Mouse (Mus musculus) gastrocnemius, postnatal 25 days (tissue): Measurements from ENCODE around the gene Ckap4. TPM values are rescaled to one million over a fixed set of nuclear protein-coding genes. Genes with fewer than 3 reads are reported as not detected.

Source experiments
- DNase-seq: peaks from one replicate; pipeline ENCODE4 v3.0.0; 2022
- long read RNA-seq, 2 experiments: library from polyadenylated mRNA; stranded (forward); transcript quantifications; one replicate each; pipeline ENCODE4 v2.0.0; 2021
- total RNA-seq, 2 experiments: library from RNA; stranded (reverse); gene quantifications; 1 replicate in 1 of 2; 2 replicates in 1 of 2; pipeline ENCODE4 v1.2.3; 2021

The Ckap4 gene
- total RNA-seq = 10 to 100 TPM; 15.5 to 16.3 TPM
- long read RNA-seq, experiment 1, transcript Ckap4-201 (2 exons, 3,089 nt) = major isoform, 7 of 10 reads
- long read RNA-seq, experiment 1, partial matches to known transcripts = 0 of 10 reads
- long read RNA-seq, experiment 1, other reads (novel, unspliced or antisense) = 3 of 10 reads
- long read RNA-seq, experiment 2, transcript Ckap4-201 (2 exons, 3,089 nt) = major isoform, 15 of 16 reads
- long read RNA-seq, experiment 2, partial matches to known transcripts = 1 of 16 reads
- long read RNA-seq, experiment 2, other reads (novel, unspliced or antisense) = 0 of 16 reads

DNA sequence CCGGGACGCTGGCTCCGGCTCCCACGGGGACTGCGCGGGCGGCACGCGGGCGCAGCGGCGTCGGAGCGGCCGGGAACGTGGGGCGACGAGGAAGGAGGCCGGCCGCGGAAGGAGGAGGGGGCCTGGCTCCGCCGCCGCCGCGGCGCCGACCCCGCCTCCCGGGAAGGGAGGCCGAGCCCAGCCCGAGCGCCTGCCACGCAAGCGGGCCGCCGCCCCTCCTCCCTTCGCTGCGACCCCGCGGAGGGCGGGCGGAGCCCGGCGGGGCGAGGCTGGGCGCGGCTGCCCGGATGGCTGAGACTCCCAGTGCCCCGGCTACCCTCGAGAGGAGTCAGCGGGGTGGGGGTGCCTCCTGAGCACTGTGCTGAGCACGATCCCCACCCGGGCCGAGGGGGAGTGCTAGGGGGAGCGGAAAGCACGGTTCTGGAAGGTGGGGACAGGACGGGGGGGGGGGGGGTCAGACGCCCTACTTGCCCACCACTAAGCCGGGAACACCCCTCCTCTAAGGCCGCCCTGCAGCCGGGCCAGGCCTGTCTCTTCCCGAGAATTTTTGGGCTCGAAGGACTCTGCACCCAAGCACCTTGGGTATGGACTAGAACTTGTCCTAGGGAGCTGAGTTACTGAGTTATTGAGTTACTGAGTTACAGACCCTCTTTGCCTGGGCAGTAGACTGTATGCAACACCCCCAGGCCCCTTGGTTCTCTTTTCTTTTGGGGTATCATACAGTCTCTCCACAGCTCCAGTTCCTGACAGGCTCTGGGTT lies at the start of gene Ckap4:
Gene Ckap4, minus strand, starts transcription at position 151 of the 760 bp plus-strand sequence.
- DNase-seq = peak; percentile 82

DNA sequence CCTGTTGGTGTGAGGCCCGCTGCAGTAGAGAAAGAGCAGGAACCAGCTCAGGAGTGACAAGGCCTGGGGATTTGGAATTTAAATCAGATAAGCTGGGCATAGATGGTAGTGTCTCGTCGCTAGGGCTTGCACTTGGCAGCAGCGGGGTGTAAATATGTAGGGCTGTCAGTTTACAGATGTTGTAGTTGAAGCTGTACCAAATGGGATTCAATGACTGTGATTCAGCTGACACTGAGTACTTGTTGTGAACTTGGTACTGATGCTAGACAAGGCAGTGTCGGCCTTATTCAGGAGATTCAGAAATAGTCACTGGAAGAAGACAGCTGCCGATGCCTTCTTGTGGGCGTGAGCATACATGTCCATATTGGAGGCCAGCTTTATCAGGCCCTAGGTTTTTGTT lies 48.4 kb upstream of the Ckap4 start:
- peak; percentile 34 for DNase-seq

DNA sequence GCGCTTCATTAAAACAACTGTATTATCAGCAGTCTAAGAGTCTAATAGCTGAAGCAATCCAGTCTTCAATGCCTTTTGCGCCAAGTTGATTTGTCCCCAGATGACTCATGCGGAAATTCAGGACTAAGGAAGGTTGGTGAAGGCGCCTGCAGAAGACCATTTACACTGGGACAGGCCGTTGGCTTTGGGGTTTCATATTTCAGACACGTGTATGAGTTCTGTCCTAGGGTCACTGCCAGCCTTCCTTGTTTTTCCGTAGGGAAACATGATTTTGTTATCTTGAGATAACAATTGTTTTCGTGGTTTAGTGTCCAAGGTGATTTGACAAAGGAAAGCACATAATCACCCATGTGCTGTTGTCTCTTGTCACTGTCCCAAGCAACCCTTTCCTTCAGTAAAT lies 47.3 kb upstream of the Ckap4 start:
- DNase-seq = no peak

DNA sequence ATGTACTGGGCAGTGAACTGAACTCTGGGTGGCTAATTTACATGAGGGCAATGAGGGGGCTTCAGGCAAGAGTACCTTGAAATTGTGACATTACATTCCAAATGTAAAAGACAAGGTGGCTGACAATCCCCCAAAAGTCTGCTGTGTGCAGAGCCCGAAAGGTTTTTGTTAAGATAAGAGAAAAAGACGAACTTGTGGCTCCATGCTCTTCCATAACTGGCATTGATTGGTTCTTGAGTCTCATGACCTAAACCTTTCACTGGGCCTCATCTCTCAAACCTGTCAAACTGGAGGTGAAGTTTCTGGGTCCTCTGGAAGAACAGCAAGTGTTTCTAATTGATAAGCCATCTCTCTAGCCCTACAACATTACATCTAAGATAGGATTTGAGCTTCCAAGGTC lies 45.7 kb upstream of the Ckap4 start:
- no peak for DNase-seq

DNA sequence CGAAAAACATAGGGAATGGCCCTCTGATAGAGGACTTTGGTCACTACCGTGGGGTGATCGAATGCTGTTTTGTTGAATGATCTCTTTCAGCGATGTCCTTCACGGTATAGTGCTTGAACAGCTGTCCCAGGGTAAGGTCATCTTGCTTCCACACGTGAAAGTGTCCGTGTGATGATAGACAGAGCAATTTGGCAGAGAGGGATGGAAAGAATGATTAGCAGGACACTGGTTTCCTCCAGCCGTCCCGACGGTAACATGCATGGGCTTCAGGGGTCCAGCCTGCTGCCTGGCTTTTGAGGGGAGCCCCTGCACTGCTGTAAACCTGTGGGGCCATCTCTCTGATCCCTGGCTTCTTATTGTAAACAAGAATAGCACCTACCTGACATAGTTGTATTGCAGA lies 44.9 kb upstream of the Ckap4 start:
- no peak for DNase-seq

DNA sequence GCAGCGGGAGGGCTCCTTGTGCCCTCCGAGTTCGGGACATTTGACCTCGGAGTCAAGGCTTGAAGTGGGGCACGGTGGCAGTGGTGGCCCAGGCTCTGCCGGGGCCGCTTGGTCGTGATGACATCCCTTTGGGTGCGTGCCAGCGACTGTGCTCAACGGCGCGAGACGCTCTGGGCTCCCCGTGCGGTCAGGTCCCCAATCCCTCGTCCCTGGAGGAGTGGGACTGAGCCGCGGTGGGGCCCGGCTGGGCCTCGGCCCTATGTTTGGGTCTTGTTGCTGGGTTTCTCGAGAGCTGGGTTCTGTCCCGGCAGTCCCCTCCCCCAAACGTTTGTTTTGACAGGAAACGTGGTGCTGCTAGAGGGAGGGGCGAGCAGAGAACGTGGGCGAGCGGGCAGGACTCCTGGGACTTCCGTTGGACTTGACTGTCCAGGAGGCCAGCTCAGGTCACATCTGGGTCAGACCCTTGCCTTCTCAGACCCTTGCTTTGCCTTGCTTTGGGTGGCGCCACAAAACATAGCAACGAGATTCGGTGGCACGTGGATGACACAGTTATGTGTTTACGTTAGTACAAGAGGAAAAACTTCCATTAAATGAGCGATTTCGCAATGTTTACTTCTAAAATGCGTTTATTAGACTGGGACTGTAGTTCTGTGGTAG lies 43.3 kb upstream of the Ckap4 start:
- peak; percentile 84 for DNase-seq

DNA sequence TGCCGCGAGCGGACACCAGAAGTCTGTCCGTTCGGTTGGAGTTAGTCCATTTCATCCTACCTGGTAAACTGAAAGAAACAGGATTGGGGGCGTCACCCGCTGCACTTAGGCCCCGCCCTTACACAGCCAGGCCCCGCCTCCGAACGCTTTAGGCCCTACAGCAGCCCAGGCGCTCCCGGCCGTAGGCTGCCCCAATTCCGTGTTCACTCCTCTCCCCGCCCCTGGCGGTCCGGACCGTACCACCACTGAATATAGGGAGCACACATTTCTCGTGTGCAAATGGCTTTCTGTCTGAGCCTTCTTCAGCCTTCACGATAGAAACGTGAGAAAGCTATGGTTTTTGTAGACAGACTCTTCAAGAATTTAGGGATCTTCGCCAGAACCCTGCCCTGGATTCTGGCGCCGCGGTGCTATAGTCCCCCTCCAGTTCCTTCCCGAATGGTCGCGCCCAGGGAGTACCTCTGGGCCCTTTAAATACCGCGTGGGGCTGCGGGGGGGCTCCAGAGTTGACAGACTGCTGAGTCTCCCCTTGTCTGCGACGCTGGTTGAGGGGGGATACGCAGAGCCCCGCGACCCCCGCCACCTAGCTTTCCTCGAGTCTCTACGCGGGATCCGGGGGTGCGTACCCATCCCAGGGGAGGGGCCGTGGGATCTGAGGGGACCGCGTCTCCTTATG lies 42.7 kb upstream of the Ckap4 start, which contains the start of gene Tcp11l2:
Gene Tcp11l2, plus strand, starts transcription at position 232 of the 676 bp plus-strand sequence.
- peak; percentile 92 for DNase-seq

DNA sequence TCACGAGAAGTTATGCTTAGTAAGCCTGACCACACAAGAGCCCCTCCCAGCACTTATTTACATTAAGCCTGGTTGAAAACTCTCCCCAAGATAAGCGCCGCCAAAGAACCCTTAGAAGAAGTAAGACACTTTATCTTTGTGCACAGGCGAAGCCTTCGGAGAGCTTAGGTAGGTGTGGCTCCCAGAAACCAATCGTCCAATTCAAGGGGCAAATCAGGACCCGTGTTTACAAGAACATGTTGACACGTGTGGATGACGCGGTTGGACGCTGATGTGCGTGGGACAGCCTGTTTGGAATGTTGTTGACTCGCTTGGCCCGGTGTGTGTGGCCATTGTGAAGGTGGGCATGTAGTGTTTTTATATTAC lies 42.1 kb upstream of the Ckap4 start:
- no peak for DNase-seq

DNA sequence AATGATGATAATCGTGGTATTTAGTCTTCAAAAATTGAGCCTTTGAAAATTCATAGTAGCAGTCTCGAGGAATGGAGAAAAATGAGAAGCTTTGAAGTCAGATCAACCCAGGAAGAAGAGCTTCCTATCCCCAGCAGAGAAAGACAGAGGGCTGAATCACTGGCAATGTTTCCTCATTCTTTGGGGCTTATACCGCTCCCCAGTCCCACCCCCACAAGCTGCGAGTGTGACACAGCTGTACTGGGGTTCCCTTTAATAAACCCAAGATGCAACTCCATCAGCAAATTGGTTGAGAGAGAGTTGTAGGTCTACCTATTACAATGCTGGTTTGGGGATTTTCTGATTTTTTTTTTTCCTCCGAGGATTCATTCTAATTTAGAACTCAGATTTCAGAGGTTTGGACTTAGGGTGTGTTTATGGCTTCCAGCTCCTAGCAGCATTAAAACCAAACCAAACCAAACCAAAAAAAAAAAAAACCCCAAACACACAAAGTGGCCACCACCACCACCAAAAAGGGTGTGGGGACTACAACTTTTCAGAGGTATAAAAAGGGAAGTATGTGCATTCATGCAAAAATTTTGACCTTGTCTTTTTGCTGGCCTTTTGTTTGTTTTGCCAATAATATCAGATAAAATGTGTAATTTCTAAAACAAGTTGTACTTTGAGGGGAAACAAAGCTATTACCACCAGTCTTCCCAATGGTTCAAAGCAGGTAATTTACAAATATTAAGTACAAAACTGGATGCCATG lies 40.0 kb upstream of the Ckap4 start:
- DNase-seq = no peak

DNA sequence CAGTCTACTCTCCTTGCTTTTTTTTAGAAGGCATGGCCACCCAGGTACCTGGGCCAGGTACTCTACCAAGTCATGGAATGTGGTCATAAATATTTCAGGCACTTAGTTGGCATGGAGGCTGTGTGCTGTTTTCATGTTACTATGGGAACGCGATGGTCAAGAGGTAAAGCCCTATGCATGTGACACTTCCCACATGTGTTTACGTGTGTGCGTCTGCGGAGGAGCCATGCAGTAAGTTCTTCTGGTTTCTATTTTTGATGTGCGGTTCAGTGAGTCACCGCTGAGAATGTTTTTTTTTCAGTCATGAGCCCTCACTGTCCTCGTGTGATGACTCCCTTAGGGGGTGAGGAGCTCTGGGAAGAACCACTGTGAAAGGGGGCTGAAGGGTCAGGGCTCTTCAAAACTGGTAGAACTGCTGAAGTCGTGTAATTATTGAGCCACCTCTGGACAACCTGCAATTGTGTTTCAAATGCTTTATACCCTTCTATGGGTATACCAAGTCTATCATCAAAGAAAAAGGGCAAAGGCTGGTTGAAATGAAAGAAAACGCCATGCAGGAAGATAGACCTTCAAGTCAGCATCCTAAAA lies 37.3 kb upstream of the Ckap4 start:
- DNase-seq = no peak

DNA sequence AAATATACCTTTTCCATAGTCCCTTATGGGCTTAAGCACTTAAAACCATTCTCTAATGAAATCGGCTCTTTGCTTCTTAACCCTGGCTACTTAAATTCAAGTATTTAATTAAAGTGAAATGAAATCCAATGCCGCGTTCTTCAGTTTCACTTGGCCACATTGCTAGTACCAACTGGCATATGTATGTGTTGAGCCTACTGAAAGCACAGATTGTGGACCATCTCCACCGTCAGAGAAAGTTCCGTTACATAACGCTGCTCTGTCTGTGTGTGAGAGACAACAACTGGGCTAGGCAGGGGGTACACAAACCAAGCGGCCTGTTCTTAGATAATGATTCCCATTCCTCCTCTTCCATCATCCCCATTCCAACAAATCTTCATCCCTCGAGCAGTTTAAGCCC lies 30.6 kb upstream of the Ckap4 start:
- DNase-seq = no peak

DNA sequence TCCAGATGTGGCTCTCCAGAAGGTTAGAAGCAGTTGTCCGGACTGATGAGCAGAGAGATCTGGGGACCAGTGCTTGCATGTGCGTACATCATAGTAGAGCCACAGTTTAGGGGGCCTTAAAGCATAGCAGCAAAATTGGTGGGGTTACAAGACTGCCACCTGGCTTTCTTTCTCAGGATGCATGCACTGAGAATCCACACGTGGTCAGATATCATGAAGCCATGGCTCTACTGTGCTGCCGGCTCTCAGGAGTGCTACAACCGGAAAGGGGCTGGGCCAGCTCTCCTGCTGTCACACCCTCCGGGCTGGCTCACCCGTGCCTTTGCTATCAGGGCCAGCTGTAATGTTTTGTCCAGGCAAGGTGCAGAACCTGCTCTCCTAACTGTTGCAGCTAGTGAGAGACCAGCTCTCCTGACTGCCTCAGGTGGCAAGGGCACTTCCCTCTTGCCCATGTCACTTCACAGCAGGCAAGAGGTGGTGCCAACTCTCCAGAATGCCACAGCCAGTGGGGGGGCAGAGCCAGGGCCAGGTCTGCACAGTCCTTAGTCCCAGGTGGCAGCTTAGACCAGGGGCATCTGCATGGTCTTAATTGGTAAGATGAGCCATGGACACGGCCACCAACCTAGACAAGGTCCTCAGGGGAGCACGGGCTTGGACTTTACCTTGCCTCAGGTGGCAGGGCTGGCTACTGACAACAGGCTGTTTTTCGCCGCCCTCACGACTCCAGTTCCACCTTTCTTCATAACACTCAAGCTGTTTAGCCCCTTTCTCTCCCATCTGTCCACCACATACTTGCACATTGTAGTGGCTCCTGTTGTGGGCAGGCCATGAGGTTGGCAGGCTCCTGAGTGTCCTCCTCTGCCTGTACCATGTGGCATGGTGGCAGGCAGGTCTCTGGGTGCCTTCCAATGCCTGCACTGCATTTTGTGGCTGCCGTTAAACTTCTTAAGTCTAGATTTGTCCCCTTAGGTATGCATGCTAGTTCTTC lies 29.0 kb upstream of the Ckap4 start:
- DNase-seq = no peak

DNA sequence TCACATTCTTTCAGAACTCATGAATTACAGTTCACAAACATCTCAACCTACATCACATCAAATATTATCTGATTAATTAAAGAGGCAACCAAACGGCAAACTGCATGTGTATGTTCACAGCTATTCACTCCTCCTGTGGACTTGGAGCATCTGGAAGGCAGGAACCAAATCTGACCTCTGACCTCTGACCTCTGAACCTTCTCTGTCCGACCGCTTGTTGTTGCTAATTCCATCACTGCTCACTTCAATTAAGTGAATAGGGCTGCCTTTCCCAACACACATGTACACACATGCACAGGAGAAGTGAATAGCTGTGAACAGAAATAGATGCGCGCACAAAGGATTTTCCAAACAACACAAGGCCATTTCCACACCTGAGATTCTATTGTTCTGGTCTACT lies 28.3 kb upstream of the Ckap4 start:
- no peak for DNase-seq

DNA sequence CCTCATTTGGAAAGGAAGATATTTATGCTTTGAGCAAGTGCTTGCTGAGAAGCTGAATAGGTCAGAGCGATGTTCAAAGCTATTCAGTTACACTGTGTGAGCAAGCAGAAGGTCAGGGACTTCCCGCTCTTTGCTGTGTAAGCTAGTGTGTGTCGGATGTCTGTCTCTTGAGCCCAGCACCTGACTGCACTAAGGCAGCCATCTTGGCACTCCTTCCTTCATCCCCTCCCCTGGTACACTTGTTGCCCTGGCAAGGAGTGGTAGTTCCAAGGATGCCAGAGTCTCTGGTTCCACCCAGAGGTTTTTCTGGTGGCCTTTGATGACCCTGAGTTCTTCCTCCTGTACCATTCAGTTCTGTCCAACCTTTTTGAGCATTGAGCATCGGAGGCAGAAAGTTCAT lies 26.1 kb upstream of the Ckap4 start:
- DNase-seq = peak; percentile 79

DNA sequence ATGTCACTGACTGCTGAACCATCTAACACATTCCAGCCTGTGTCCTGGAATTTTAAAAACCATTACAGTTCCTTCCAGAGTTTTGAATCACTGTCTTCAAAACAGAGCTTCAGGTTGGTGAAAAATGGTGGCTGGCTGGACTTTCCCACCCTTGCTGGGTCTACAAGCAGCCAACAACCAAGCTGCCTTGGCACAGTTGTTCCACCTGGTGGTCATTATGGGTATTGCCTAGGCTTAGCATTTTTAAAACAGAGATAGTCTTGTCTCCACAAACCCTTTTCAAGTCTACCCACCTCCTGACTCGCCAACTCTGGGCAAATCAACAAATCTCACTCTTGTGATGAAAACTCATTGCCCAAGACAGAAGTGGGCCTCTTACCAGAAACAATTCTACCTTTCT lies 24.6 kb upstream of the Ckap4 start:
- no peak for DNase-seq

DNA sequence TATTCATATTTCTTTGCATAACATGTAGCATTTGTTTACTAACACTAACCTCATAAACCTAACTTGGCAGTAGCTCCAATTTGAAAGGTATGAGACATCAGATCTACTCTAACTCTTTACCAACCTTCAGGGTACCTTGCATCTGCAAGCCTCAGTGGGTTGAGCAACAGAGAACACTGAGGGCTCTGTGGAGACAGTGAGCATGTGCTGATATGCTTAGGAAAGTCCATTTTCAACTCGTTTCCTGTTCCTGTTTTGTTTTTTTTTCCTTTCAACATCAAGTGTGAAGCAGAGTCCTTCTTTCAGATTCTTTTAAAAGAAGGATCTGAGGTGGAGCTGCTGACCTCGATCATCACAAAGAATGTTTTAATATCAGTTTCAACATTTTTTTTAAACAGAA lies 22.3 kb upstream of the Ckap4 start:
- DNase-seq = no peak

DNA sequence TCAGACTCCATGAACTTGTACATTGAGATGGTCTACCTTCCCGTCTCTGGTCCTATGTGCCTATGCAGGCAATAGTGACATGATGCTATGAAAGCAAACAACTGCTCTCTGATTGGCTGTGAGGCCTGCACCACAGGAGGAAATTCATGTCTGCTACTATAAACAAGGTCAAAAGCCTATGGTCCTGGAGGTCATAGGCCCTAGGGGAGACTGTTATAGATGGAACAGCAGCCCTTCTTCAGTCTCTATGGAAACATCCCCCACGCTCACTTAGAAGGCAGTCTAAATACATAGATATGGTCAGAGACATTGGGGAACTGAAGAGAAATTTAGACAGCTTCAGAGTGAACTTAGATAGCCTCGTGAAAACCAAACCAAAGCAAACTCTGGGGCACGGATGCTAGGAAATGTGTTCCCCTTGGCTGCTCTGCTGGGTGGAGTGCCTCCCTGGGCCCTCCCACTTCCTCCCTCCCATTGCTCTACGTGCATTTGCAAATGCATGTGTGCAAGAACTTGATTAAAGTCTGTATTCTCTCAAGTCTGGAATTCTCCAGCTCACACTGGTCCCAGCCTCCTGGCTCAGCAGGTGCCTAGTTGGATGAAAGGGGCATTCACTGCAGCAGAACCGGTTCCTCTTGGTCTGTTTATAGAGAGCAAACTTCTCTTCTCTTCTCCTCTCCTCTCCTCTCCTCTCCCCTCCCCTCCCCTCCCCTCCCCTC lies 20.6 kb upstream of the Ckap4 start:
- no peak for DNase-seq

DNA sequence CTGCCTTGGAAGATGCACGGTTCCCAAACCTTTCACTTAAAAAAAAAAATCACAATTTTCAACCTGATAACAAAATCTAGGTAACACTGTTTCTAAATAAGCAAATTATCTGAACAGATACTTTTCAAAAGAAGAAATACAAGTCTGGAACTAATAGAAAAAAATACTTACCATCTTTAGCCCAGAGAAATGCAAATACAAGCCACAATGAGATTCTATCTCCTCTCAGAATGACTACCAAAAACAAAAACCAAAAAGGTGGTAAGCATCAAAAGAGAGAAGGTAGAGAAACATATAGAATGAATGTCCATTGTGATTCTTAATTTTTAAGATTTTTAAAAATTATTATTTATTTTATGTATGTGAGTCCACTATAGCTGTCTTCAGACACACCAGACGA lies 18.6 kb upstream of the Ckap4 start:
- DNase-seq = no peak

DNA sequence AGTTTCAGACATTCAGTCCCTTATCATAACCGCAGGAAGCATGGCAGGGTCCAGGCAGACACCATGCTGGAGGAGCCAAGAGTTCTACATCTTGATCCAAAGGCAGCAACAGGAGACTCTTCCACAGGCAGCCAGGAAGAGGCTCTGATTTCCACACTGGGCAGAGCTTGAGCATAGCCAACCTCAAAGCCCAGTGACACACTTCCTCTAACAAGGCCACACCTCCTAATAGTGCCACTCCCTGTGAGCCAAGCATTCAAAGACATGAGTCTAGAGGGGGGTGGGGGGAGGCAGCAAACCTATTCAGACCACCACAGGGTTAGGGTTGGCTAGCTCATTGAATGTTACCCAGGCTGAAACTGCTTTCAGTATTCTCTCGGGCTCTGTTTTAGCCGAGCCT lies 18.0 kb upstream of the Ckap4 start:
- DNase-seq = no peak

DNA sequence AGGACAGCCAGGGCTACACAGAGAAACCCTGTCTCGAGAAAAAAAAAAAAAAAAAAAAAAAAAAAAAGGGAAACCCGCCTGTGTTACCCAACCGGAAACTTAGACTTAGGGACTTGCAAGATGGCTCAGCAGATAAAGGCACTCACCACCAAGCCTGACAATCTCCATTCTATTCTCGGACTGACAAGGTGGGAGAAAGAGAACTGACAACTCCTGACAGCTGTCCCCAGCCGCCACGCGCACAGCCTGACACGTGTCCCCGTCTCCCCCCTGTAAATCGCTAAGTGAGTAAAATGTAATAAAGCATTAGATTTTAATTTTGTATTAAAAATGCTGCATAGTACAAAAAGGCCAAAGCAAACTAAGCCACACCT lies 16.0 kb upstream of the Ckap4 start:
- no peak for DNase-seq
